Mouse (Mus musculus) midbrain, embryonic 13.5 days (tissue): ENCODE results near the gene Itpr2. TPM values are rescaled to one million over a fixed set of nuclear protein-coding genes. Genes with fewer than 3 reads are reported as not detected.
A peak's percentile ranks its signal among the peaks of the same experiment; 100 is the strongest.

Source experiments
- ATAC-seq: fragments of 200-750 bp; cut with Nextera tagmentation; 2 replicates; pipeline ENCODE4 v1.8.0; 2017; ENCODE audit warnings: mild to moderate bottlenecking, moderate TSS enrichment, moderate library complexity
- H3K27ac ChIP-seq: fragments of 300-500 bp; sonication (generic); 2 replicates; pipeline ENCODE4 v1.5.1; 2015; ENCODE audit warnings: inconsistent platforms, mild to moderate bottlenecking, moderate library complexity
- H3K27me3 ChIP-seq: fragments of 300-500 bp; sonication (generic); 2 replicates; pipeline ENCODE4 v1.6.1; 2015; ENCODE audit warnings: mild to moderate bottlenecking, inconsistent platforms
- H3K36me3 ChIP-seq: fragments of 300-500 bp; sonication (generic); 2 replicates; pipeline ENCODE4 v1.6.1; 2015; ENCODE audit warnings: mild to moderate bottlenecking, inconsistent platforms
- H3K4me1 ChIP-seq: fragments of 300-500 bp; sonication (generic); replicated peaks from 2 replicates; pipeline ENCODE4 v1.6.1; 2015; ENCODE audit warnings: inconsistent platforms
- H3K4me2 ChIP-seq: fragments of 300-500 bp; sonication (generic); replicated peaks from 2 replicates; pipeline ENCODE4 v1.6.1; 2015; ENCODE audit warnings: moderate library complexity, mild to moderate bottlenecking, inconsistent platforms
- H3K4me3 ChIP-seq: fragments of 300-500 bp; sonication (generic); replicated peaks from 2 replicates; pipeline ENCODE4 v1.5.1; 2015; ENCODE audit warnings: mild to moderate bottlenecking, inconsistent platforms
- H3K9ac ChIP-seq: fragments of 300-500 bp; sonication (generic); replicated peaks from 2 replicates; pipeline ENCODE4 v1.6.1; 2015; ENCODE audit warnings: mild to moderate bottlenecking, inconsistent platforms
- H3K9me3 ChIP-seq: fragments of 300-500 bp; sonication (generic); 2 replicates; pipeline ENCODE4 v1.6.1; 2016; ENCODE audit warnings: mild to moderate bottlenecking, inconsistent platforms
- WGBS: fragments of 180-500 bp; shearing (Covaris S2); methylation state at CpG from one replicate; pipeline ENCODE4 v1.1.7; 2015; 5-methylcytosine and 5-hydroxymethylcytosine counted together
- polyA plus RNA-seq: library from polyadenylated mRNA; unstranded; fragments of >200 nt; fragmentation: Nextera tagmentation; extraction: Ambion mirVana; gene quantifications from 2 replicates; pipeline ENCODE4 v1.2.1, GENCODE M21; 2015

Gene Itpr2
- polyA plus RNA-seq, 1 experiment from 2014 or later, result 4.5 TPM

GRCm38 (mm10) chr6:146284921-146285565, 217.0 kb downstream of the Itpr2 start:
- Histone ChIP-seq H3K4me1 (no peaks in the 10 kb centered on the region), H3K4me2 (no peak overlapping the region), H3K4me3 (no peak overlapping the region), H3K9ac (no peak overlapping the region), H3K36me3 (no peaks in the 10 kb centered on the region), H3K27me3 (no peaks in the 10 kb centered on the region), H3K9me3 (no peaks in the 10 kb centered on the region; the same call in 1 of the 2 replicates), H3K27ac (no peak overlapping the region)
- WGBS, result 92% methylated on average over 11 of the region's 11 CpGs
- no peak for ATAC-seq

- 79% methylated on average over 7 of the region's 7 CpGs for WGBS
- Histone ChIP-seq H3K27ac (no peak overlapping the region), H3K9ac (no peak overlapping the region)
Measured at GRCm38 (mm10) chr6:146283981-146284380, 218.0 kb downstream of the Itpr2 start.

GRCm38 (mm10) chr6:146282061-146282659, 219.9 kb downstream of the Itpr2 start:
- Histone ChIP-seq H3K27ac (no peak overlapping the region), H3K36me3 (no peaks in the 10 kb centered on the region), H3K9ac (no peak overlapping the region), H3K9me3 (no peaks in the 10 kb centered on the region), H3K4me1 (no peaks in the 10 kb centered on the region), H3K4me3 (no peak overlapping the region), H3K4me2 (no peak overlapping the region), H3K27me3 (no peaks in the 10 kb centered on the region)
- no peak for ATAC-seq
- 77% methylated on average over 7 of the region's 7 CpGs for WGBS

More at GRCm38 (mm10) chr6:146283981-146284380, 218.0 kb downstream of the Itpr2 start:
- Histone ChIP-seq H3K4me2 (no peak overlapping the region), H3K4me1 (no peaks in the 10 kb centered on the region), H3K27me3 (no peaks in the 10 kb centered on the region), H3K36me3 (no peaks in the 10 kb centered on the region), H3K9me3 (no peaks in the 10 kb centered on the region; the same call in 1 of the 2 replicates), H3K4me3 (no peak overlapping the region)
- ATAC-seq, result no peak

GRCm38 (mm10) chr6:146281176-146281899, 220.7 kb downstream of the Itpr2 start:
- 92% methylated on average over 24 of the region's 24 CpGs for WGBS
- Histone ChIP-seq H3K9me3 (no peaks in the 10 kb centered on the region), H3K36me3 (no peaks in the 10 kb centered on the region), H3K4me2 (no peak overlapping the region), H3K4me1 (no peaks in the 10 kb centered on the region), H3K9ac (no peak overlapping the region), H3K27ac (no peak overlapping the region), H3K27me3 (no peaks in the 10 kb centered on the region), H3K4me3 (no peak overlapping the region)
- ATAC-seq, result no peak

- ATAC-seq, result no peak
- Histone ChIP-seq H3K4me1 (peaks cover 6% of the 10 kb centered on the region; the same call in 1 of the 2 replicates), H3K4me3 (no peak overlapping the region), H3K4me2 (no peak overlapping the region), H3K36me3 (no peaks in the 10 kb centered on the region), H3K27me3 (no peaks in the 10 kb centered on the region), H3K9ac (no peak overlapping the region), H3K9me3 (no peaks in the 10 kb centered on the region), H3K27ac (no peak overlapping the region)
- WGBS, result 91% methylated on average over 5 of the region's 5 CpGs
Measured at GRCm38 (mm10) chr6:146273256-146273655, 228.8 kb downstream of the Itpr2 start.

GRCm38 (mm10) chr6:146272253-146273036, 229.6 kb downstream of the Itpr2 start:
- H3K36me3 ChIP-seq, result no peaks in the 10 kb centered on the region
- no peak overlapping the region for H3K4me2 ChIP-seq
- H3K4me3 ChIP-seq, result no peak overlapping the region
- H3K27ac ChIP-seq, result no peak overlapping the region
- peaks cover 6% of the 10 kb centered on the region; the same call in 1 of the 2 replicates for H3K4me1 ChIP-seq
- no peaks in the 10 kb centered on the region for H3K27me3 ChIP-seq
- 76% methylated on average over 5 of the region's 5 CpGs for WGBS
- H3K9ac ChIP-seq, result no peak overlapping the region
- no peaks in the 10 kb centered on the region for H3K9me3 ChIP-seq
- ATAC-seq, result peak; percentile 61; the same call in 1 of the 2 replicates

GRCm38 (mm10) chr6:146270776-146271533, 231.1 kb downstream of the Itpr2 start:
- ATAC-seq, result peak; percentile 87
- H3K4me2 ChIP-seq, result no peak overlapping the region

GRCm38 (mm10) chr6:146270162-146270561, 231.9 kb downstream of the Itpr2 start:
- ATAC-seq, result no peak
- WGBS, result 40% methylated on average over 5 of the region's 5 CpGs
- no peak overlapping the region for H3K27ac ChIP-seq
- no peak overlapping the region for H3K4me2 ChIP-seq
- no peaks in the 10 kb centered on the region for H3K36me3 ChIP-seq
- H3K4me3 ChIP-seq, result no peak overlapping the region
- no peak overlapping the region for H3K9ac ChIP-seq
- H3K4me1 ChIP-seq, result peaks cover 6% of the 10 kb centered on the region; the same call in 1 of the 2 replicates
- no peaks in the 10 kb centered on the region for H3K27me3 ChIP-seq
- H3K9me3 ChIP-seq, result no peaks in the 10 kb centered on the region

More at GRCm38 (mm10) chr6:146270776-146271533, 231.1 kb downstream of the Itpr2 start:
- H3K27me3 ChIP-seq, result no peaks in the 10 kb centered on the region
- no peak overlapping the region for H3K9ac ChIP-seq
- H3K36me3 ChIP-seq, result no peaks in the 10 kb centered on the region
- 56% methylated on average over 12 of the region's 12 CpGs for WGBS
- H3K4me1 ChIP-seq, result peaks cover 6% of the 10 kb centered on the region; the same call in 1 of the 2 replicates
- no peak overlapping the region for H3K27ac ChIP-seq
- H3K9me3 ChIP-seq, result no peaks in the 10 kb centered on the region
- H3K4me3 ChIP-seq, result no peak overlapping the region

- no peaks in the 10 kb centered on the region for H3K27me3 ChIP-seq
- H3K9me3 ChIP-seq, result no peaks in the 10 kb centered on the region
- no peak overlapping the region for H3K9ac ChIP-seq
- H3K4me3 ChIP-seq, result no peak overlapping the region
- peaks cover 6% of the 10 kb centered on the region; the same call in 1 of the 2 replicates for H3K4me1 ChIP-seq
- ATAC-seq, result no peak
- H3K36me3 ChIP-seq, result no peaks in the 10 kb centered on the region
- no peak overlapping the region for H3K27ac ChIP-seq
- 97% methylated on average over 5 of the region's 5 CpGs for WGBS
- H3K4me2 ChIP-seq, result no peak overlapping the region
Measured at GRCm38 (mm10) chr6:146269291-146269690, 232.7 kb downstream of the Itpr2 start.

- Histone ChIP-seq H3K27me3 (no peaks in the 10 kb centered on the region), H3K9ac (no peak overlapping the region), H3K9me3 (no peaks in the 10 kb centered on the region; the same call in 1 of the 2 replicates), H3K36me3 (no peaks in the 10 kb centered on the region), H3K4me3 (no peak overlapping the region), H3K4me2 (no peak overlapping the region), H3K4me1 (no peaks in the 10 kb centered on the region), H3K27ac (no peak overlapping the region)
- no peak for ATAC-seq
- whole genome bisulfite sequencing, result 93% methylated on average over 7 of the region's 7 CpGs
Measured at GRCm38 (mm10) chr6:146260674-146261376, 241.2 kb downstream of the Itpr2 start.
